Mouse (Mus musculus): ENCODE results near the gene Bach2. TPM values are rescaled to one million over a fixed set of nuclear protein-coding genes. Genes with fewer than 3 reads are reported as not detected.
A peak's percentile ranks its signal among the peaks of the same experiment; 100 is the strongest.

Bach2 gene
- total RNA-seq, 2 experiments from 2014 or later: 92.7 to 105 TPM

GRCm38 (mm10) chr4:32349361-32349760, 110.8 kb downstream of the Bach2 start:
- no peak for DNase-seq
- intact Hi-C loops (cut with DNase I): no loop called here

GRCm38 (mm10) chr4:32351236-32351635, 112.6 kb downstream of the Bach2 start:
- DNase-seq: no peak
- intact Hi-C loops (cut with DNase I): loop anchor here (5.0 kb wide), 1 partner anchor 49 kb away; no protein-coding TSS in a partner anchor

- DNase-seq: no peak
- intact Hi-C loops (cut with DNase I): loop anchor here (5.0 kb wide), 1 partner anchor 49 kb away; no protein-coding TSS in a partner anchor
Measured at GRCm38 (mm10) chr4:32351661-32352246, 113.2 kb downstream of the Bach2 start.

GRCm38 (mm10) chr4:32352442-32352841, 113.8 kb downstream of the Bach2 start:
- DNase-seq: no peak
- intact Hi-C loops (cut with DNase I): loop anchor here (5.0 kb wide), 1 partner anchor 50 kb away; no protein-coding TSS in a partner anchor

- intact Hi-C loops (cut with DNase I): loop anchor here (5.0 kb wide), 1 partner anchor 51 kb away; no protein-coding TSS in a partner anchor
- DNase-seq: no peak
Measured at GRCm38 (mm10) chr4:32352842-32353241, 114.2 kb downstream of the Bach2 start.

GRCm38 (mm10) chr4:32355935-32356617, 117.5 kb downstream of the Bach2 start:
- DNase-seq: no peak
- intact Hi-C loops (cut with DNase I): no loop called here

- DNase-seq: no peak
- intact Hi-C loops (cut with DNase I): no loop called here
Measured at GRCm38 (mm10) chr4:32357996-32358600, 119.5 kb downstream of the Bach2 start.

GRCm38 (mm10) chr4:32358602-32359464, 120.2 kb downstream of the Bach2 start:
- DNase-seq: peak; percentile 57
- intact Hi-C loops (cut with DNase I): no loop called here

GRCm38 (mm10) chr4:32359634-32360033, 121.0 kb downstream of the Bach2 start:
- intact Hi-C loops (cut with DNase I): no loop called here

GRCm38 (mm10) chr4:32360496-32360895, 121.9 kb downstream of the Bach2 start:
- intact Hi-C loops (cut with DNase I): no loop called here

More at GRCm38 (mm10) chr4:32359634-32360033, 121.0 kb downstream of the Bach2 start:
- no peak for DNase-seq

GRCm38 (mm10) chr4:32363488-32363984, 124.9 kb downstream of the Bach2 start:
- no peak for DNase-seq
- intact Hi-C loops (cut with DNase I): no loop called here

More at GRCm38 (mm10) chr4:32360496-32360895, 121.9 kb downstream of the Bach2 start:
- DNase-seq: no peak

- intact Hi-C loops (cut with DNase I): no loop called here
Measured at GRCm38 (mm10) chr4:32365144-32365907, 126.7 kb downstream of the Bach2 start.

GRCm38 (mm10) chr4:32366176-32366575, 127.6 kb downstream of the Bach2 start:
- DNase-seq: no peak
- intact Hi-C loops (cut with DNase I): no loop called here

More at GRCm38 (mm10) chr4:32365144-32365907, 126.7 kb downstream of the Bach2 start:
- DNase-seq: no peak

GRCm38 (mm10) chr4:32368345-32368744, 129.7 kb downstream of the Bach2 start:
- DNase-seq: no peak
- intact Hi-C loops (cut with DNase I): no loop called here

GRCm38 (mm10) chr4:32373085-32373484, 134.5 kb downstream of the Bach2 start:
- peak; percentile 36 for DNase-seq
- intact Hi-C loops (cut with DNase I): no loop called here

- intact Hi-C loops (cut with DNase I): no loop called here
- no peak for DNase-seq
Measured at GRCm38 (mm10) chr4:32373527-32373926, 134.9 kb downstream of the Bach2 start.

GRCm38 (mm10) chr4:32374751-32375582, 136.4 kb downstream of the Bach2 start:
- intact Hi-C loops (cut with DNase I): no loop called here

GRCm38 (mm10) chr4:32375721-32376526, 137.3 kb downstream of the Bach2 start:
- DNase-seq: no peak
- intact Hi-C loops (cut with DNase I): no loop called here

More at GRCm38 (mm10) chr4:32374751-32375582, 136.4 kb downstream of the Bach2 start:
- DNase-seq: no peak
